9 mouse cellular contexts compared by ENCODE assay signal in genomic region chr6:140819451-140819878, GRCm38 (mm10).
DNase-seq lines count a peak whose midpoint lies in the region; ATAC-seq lines count a peak whose summit lies in the region.
"Had no signal": no experiment of that assay in that cellular context is flagged by ENCODE, and none has a peak within 500 bp of the region (broad histone marks: within the 10 kb centered on the region; RNA-seq: fewer than 3 reads in every experiment).

No protein-coding gene starts in this region.

- H3K27me3 ChIP-seq in lung, embryonic 16.5 days (ENCODE audit: control insufficient read depth, insufficient read depth, low read depth, low read length): no peaks in the 10 kb centered on the region
- H3K27me3 ChIP-seq: midbrain, embryonic 15.5 days had no signal

- no peaks in the 10 kb centered on the region for H3K9me3 ChIP-seq in lung, embryonic 16.5 days (ENCODE audit: control insufficient read depth, low read length)
- H3K9me3 ChIP-seq: midbrain, embryonic 15.5 days had no signal

- WGBS in lung, embryonic 16.5 days: 33% methylated on average over 8 of the region's 8 CpGs

- no peaks in the 10 kb centered on the region for H3K4me1 ChIP-seq in lung, embryonic 16.5 days (replicated peaks; ENCODE audit: control insufficient read depth, insufficient read depth, low read length)
- H3K4me1 ChIP-seq: midbrain, embryonic 15.5 days had no signal

- ATAC-seq in lung, embryonic 16.5 days (ENCODE audit: low read depth): peak; percentile 45; the same call in 1 of the 2 replicates
- ATAC-seq: midbrain, embryonic 15.5 days had no signal

- H3K4me2 ChIP-seq in lung, embryonic 16.5 days (ENCODE audit: low read depth, low read length): no peak overlapping the region
- H3K4me2 ChIP-seq: midbrain, embryonic 15.5 days had no signal

- H3K4me3 ChIP-seq in lung, embryonic 16.5 days (ENCODE audit: low read length): no peak overlapping the region
- H3K4me3 ChIP-seq: midbrain, embryonic 15.5 days had no signal

- H3K36me3 ChIP-seq in lung, embryonic 16.5 days (ENCODE audit: control insufficient read depth, insufficient read depth, low read length): no peaks in the 10 kb centered on the region
- H3K36me3 ChIP-seq: midbrain, embryonic 15.5 days had no signal

- no peak overlapping the region for H3K27ac ChIP-seq in lung, embryonic 16.5 days (ENCODE audit: low read length)
- H3K27ac ChIP-seq: midbrain, embryonic 15.5 days had no signal

- H3K9ac ChIP-seq in lung, embryonic 16.5 days (ENCODE audit: low read length): no peak overlapping the region
- H3K9ac ChIP-seq: midbrain, embryonic 15.5 days had no signal

- DNase-seq in adrenal gland, adult 8-10 months: peak; percentile 1
- DNase-seq in adrenal gland, postnatal 4 days (ENCODE audit: low spot score in 2 of 2): no peak
- DNase-seq in lung, postnatal 14 days: no peak
- peak; percentile 41 to 43 for DNase-seq in kidney, postnatal 4 days
- DNase-seq in thymus, postnatal 14 days: peak; percentile 14
- no peak for DNase-seq in left cerebral cortex, adult 9 months (ENCODE audit: low spot score in 2 of 2)
- DNase-seq in layer of hippocampus, adult 9-10 months (ENCODE audit: low spot score): no peak

Comparison
In these comparisons a context has a peak if more than half of its experiments do, and no peak if none do; other contexts are left out.
1. DNase-seq: peak in adrenal gland, adult 8-10 months (single experiment), kidney, postnatal 4 days (2 of 2) and thymus, postnatal 14 days (single experiment); none in adrenal gland, postnatal 4 days (0 of 2), lung, postnatal 14 days (single experiment), left cerebral cortex, adult 9 months (0 of 2) and layer of hippocampus, adult 9-10 months (single experiment).